Mouse (Mus musculus) liver, adult 2 months (tissue): ENCODE data around the gene Il17re. TPM values are rescaled to one million over a fixed set of nuclear protein-coding genes. Genes with fewer than 3 reads are reported as not detected.

Source experiments
- DNase-seq: peaks from one replicate; pipeline ENCODE4 v3.0.0-alpha.2; 2011; ENCODE audit warnings: low read depth, low spot score; ENCODE audit errors: extremely low read depth
- H3K27ac ChIP-seq: fragments of 200-500 bp; replicated peaks from 2 replicates; pipeline ENCODE4 v1.5.1; 2012; ENCODE audit warnings: low read depth, mild to moderate bottlenecking, control low read depth, inconsistent platforms, low read length; ENCODE audit not compliant: insufficient read depth
- H3K27me3 ChIP-seq: fragments of 200-500 bp; 2 replicates; pipeline ENCODE4 v1.6.1; 2012; ENCODE audit warnings: mild to moderate bottlenecking, moderate library complexity, low read length, inconsistent platforms; ENCODE audit not compliant: control insufficient read depth, insufficient read depth
- H3K36me3 ChIP-seq: fragments of 200-500 bp; 2 replicates; pipeline ENCODE4 v1.6.1; 2012; ENCODE audit warnings: low read length, inconsistent platforms; ENCODE audit not compliant: control insufficient read depth, insufficient read depth
- H3K4me1 ChIP-seq: fragments of 200-500 bp; 2 replicates; pipeline ENCODE4 v1.6.1; 2011; ENCODE audit warnings: low read length; ENCODE audit not compliant: control insufficient read depth, insufficient read depth
- H3K4me3 ChIP-seq: fragments of 200-500 bp; 2 replicates; pipeline ENCODE4 v1.5.1; 2011; ENCODE audit warnings: low read depth, mild to moderate bottlenecking, control low read depth, low read length, moderate library complexity; ENCODE audit not compliant: insufficient read depth
- H3K79me2 ChIP-seq: fragments of 200-500 bp; 2 replicates; pipeline ENCODE4 v1.6.1; 2012; ENCODE audit warnings: inconsistent platforms, mild to moderate bottlenecking, low read length, moderate library complexity; ENCODE audit not compliant: control insufficient read depth, insufficient read depth
- H3K9ac ChIP-seq: fragments of 200-500 bp; 2 replicates; pipeline ENCODE4 v1.6.1; 2012; ENCODE audit warnings: low read depth, mild to moderate bottlenecking, control low read depth, inconsistent platforms, low read length
- CTCF ChIP-seq: fragments of 200-500 bp; IDR thresholded peaks from 2 replicates; pipeline ENCODE4 v1.5.1; 2011; ENCODE audit warnings: low read depth, low read length, control low read depth
- POLR2A ChIP-seq: fragments of 200-500 bp; IDR thresholded peaks from 2 replicates; pipeline ENCODE4 v1.6.1; 2011; ENCODE audit warnings: low read length, control low read depth; ENCODE audit not compliant: insufficient read depth; ENCODE audit errors: extremely low read depth
- WGBS: fragments of 180-500 bp; shearing (Covaris S2); methylation state at CpG from one replicate; pipeline ENCODE4 v1.1.7; 2018; 5-methylcytosine and 5-hydroxymethylcytosine counted together
- polyA plus RNA-seq: library from polyadenylated mRNA; depleted of rRNA; stranded (reverse); fragments of >200 nt; gene quantifications from 2 replicates; pipeline ENCODE4 v1.2.3, GENCODE M21; 2012
- total RNA-seq: library from RNA; depleted of rRNA; stranded (reverse); fragments of >200 nt; gene quantifications from 2 replicates; pipeline ENCODE4 v1.2.3, GENCODE M21; 2014

Il17re gene
- total and polyA plus RNA-seq, 2 experiments, result 0.26 to 0.46 TPM

- peaks cover 4% of the 10 kb centered on the region for H3K4me1 ChIP-seq
- no peak overlapping the region for H3K27ac ChIP-seq
- H3K27me3 ChIP-seq, result no peaks in the 10 kb centered on the region
- no peak for DNase-seq
- no peak overlapping the region for H3K9ac ChIP-seq
- H3K4me3 ChIP-seq, result no peak overlapping the region
- H3K36me3 ChIP-seq, result peaks cover 12% of the 10 kb centered on the region; the same call in 1 of the 2 replicates
- TF ChIP-seq CTCF (no peak), POLR2A (no peak)
- 92% methylated on average over 24 of the region's 24 CpGs for WGBS
- H3K79me2 ChIP-seq, result no peaks in the 10 kb centered on the region
Observed at GRCm38 (mm10) chr6:113492101-113492864, 34.0 kb downstream of the Il17re start.

- Histone ChIP-seq H3K27ac (peak overlapping the region; percentile 64), H3K4me1 (no peaks in the 10 kb centered on the region), H3K79me2 (no peaks in the 10 kb centered on the region), H3K4me3 (peak overlapping the region; percentile 58), H3K27me3 (no peaks in the 10 kb centered on the region), H3K9ac (peak overlapping the region; percentile 68), H3K36me3 (peaks cover 8% of the 10 kb centered on the region; the same call in 1 of the 2 replicates)
- under 1% methylated on average over 54 of the region's 54 CpGs for WGBS
- peak; percentile 89 for TF ChIP-seq CTCF
- TF ChIP-seq POLR2A, result peak; percentile 30; the same call in 1 of the 2 replicates
- DNase-seq, result peak; percentile 72
Observed at GRCm38 (mm10) chr6:113494258-113494788, 36.0 kb downstream of the Il17re start.

- no peaks in the 10 kb centered on the region for H3K4me1 ChIP-seq
- H3K36me3 ChIP-seq, result peaks cover under 1% of the 10 kb centered on the region; the same call in 1 of the 2 replicates
- H3K27me3 ChIP-seq, result no peaks in the 10 kb centered on the region
- H3K27ac ChIP-seq, result no peak overlapping the region
- peak overlapping the region; percentile 58; the same call in 1 of the 2 replicates for H3K4me3 ChIP-seq
- no peak for TF ChIP-seq POLR2A
- TF ChIP-seq CTCF, result no peak
- no peak for DNase-seq
- no peaks in the 10 kb centered on the region for H3K79me2 ChIP-seq
- peak overlapping the region; percentile 67 for H3K9ac ChIP-seq
- WGBS, result 35% methylated on average over 28 of the region's 28 CpGs
Observed at GRCm38 (mm10) chr6:113495071-113495675, 36.9 kb downstream of the Il17re start.

- H3K4me1 ChIP-seq, result no peaks in the 10 kb centered on the region
- no peak overlapping the region for H3K9ac ChIP-seq
- H3K79me2 ChIP-seq, result no peaks in the 10 kb centered on the region
- H3K27ac ChIP-seq, result no peak overlapping the region
- peaks cover 7% of the 10 kb centered on the region; the same call in 1 of the 2 replicates for H3K27me3 ChIP-seq
- no peak overlapping the region for H3K4me3 ChIP-seq
- WGBS, result 71% methylated on average over 6 of the region's 6 CpGs
- H3K36me3 ChIP-seq, result no peaks in the 10 kb centered on the region
- no peak for DNase-seq
- TF ChIP-seq CTCF, result no peak
- no peak for TF ChIP-seq POLR2A
Observed at GRCm38 (mm10) chr6:113499346-113499745, 41.1 kb downstream of the Il17re start.

- WGBS, result 8% methylated on average over 32 of the region's 32 CpGs
- TF ChIP-seq POLR2A, result no peak
- TF ChIP-seq CTCF, result no peak
- Histone ChIP-seq H3K27ac (no peak within 1 kb of the TSS), H3K4me3 (no peak within 1 kb of the TSS), H3K36me3 (no peaks in the 10 kb centered on the region), H3K4me1 (no peaks in the 10 kb centered on the region), H3K27me3 (peaks cover 7% of the 10 kb centered on the region; the same call in 1 of the 2 replicates), H3K9ac (no peak within 1 kb of the TSS), H3K79me2 (no peaks in the 10 kb centered on the region)
- DNase-seq, result no peak
Observed at GRCm38 (mm10) chr6:113501388-113502084, 43.3 kb downstream of the Il17re start, which contains the start of gene Prrt3. Gene Prrt3, minus strand, starts transcription at chr6:113501931.
